Comparison of ENCODE assay signal across 23 mouse cellular contexts in genomic region chr17:46304184-46304583, GRCm38 (mm10). TPM values are rescaled to one million over a fixed set of nuclear protein-coding genes. Genes with fewer than 3 reads are reported as not detected.
A peak's percentile ranks its signal among the peaks of the same experiment; 100 is the strongest.
DNase-seq lines count a peak whose midpoint lies in the region; ATAC-seq and TF ChIP-seq lines count a peak whose summit lies in the region.
"Had no signal": no experiment of that assay in that cellular context is flagged by ENCODE, and none has a peak within 500 bp of the region (broad histone marks: within the 10 kb centered on the region; RNA-seq: fewer than 3 reads in every experiment).

No protein-coding gene starts in this region.

- no peak overlapping the region for H3K4me2 ChIP-seq in embryonic facial prominence, embryonic 13.5 days
- H3K4me2 ChIP-seq in stomach, postnatal 0 days (replicated peaks; ENCODE audit: low read depth), result no peak overlapping the region

- H3K27me3 ChIP-seq in embryonic facial prominence, embryonic 13.5 days, result peaks cover 12% of the 10 kb centered on the region
- peaks cover 20% of the 10 kb centered on the region for H3K27me3 ChIP-seq in embryonic facial prominence, embryonic 10.5 days (replicated peaks; ENCODE audit: low read depth, poor library complexity, severe bottlenecking)
- H3K27me3 ChIP-seq in stomach, postnatal 0 days (ENCODE audit: control insufficient read depth, insufficient read depth, low read length), result no peaks in the 10 kb centered on the region
- H3K27me3 ChIP-seq: CH12.LX, Patski had no signal

- ATAC-seq in embryonic facial prominence, embryonic 13.5 days (ENCODE audit: insufficient number of reproducible peaks, insufficient read depth, low FRiP score, low TSS enrichment, low read depth), result no peak
- ATAC-seq in stomach, postnatal 0 days (ENCODE audit: low FRiP score, low TSS enrichment), result no peak
- ATAC-seq in megakaryocyte progenitor cell, adult 5-6 weeks (replicated peaks; ENCODE audit: poor library complexity), result no peak
- ATAC-seq: activated CD4-positive, CD25-positive, alpha-beta regulatory T cell, adult 4 months; CD4-positive, CD25-positive, alpha-beta regulatory T cell, adult 4 months; Patski had no signal

- no peak overlapping the region for H3K4me3 ChIP-seq in embryonic facial prominence, embryonic 13.5 days
- no peak overlapping the region for H3K4me3 ChIP-seq in embryonic facial prominence, embryonic 10.5 days
- no peak overlapping the region for H3K4me3 ChIP-seq in stomach, postnatal 0 days (ENCODE audit: low read depth, low read length)

- H3K9ac ChIP-seq in embryonic facial prominence, embryonic 13.5 days, result 0 out of 2 replicates have a peak overlapping the region, but pooled peaks have one; percentile 3
- no peak overlapping the region for H3K9ac ChIP-seq in stomach, postnatal 0 days (ENCODE audit: low read length)

- intact Hi-C loops in heart, postnatal 10 days (cut with DNase I), result no loop called here

- H3K9me3 ChIP-seq in embryonic facial prominence, embryonic 13.5 days, result no peaks in the 10 kb centered on the region
- no peaks in the 10 kb centered on the region for H3K9me3 ChIP-seq in embryonic facial prominence, embryonic 10.5 days
- H3K9me3 ChIP-seq in stomach, postnatal 0 days (ENCODE audit: control insufficient read depth, low read length), result no peaks in the 10 kb centered on the region
- H3K9me3 ChIP-seq: G1E had no signal

- H3K27ac ChIP-seq in embryonic facial prominence, embryonic 13.5 days, result no peak overlapping the region
- no peak overlapping the region for H3K27ac ChIP-seq in embryonic facial prominence, embryonic 10.5 days (replicated peaks)
- H3K27ac ChIP-seq in stomach, postnatal 0 days (replicated peaks), result no peak overlapping the region

- no peak for TF ChIP-seq EP300 in stomach, postnatal 0 days (optimal IDR thresholded peaks at IDR 0.05)

- no peaks in the 10 kb centered on the region for H3K4me1 ChIP-seq in embryonic facial prominence, embryonic 13.5 days
- H3K4me1 ChIP-seq in embryonic facial prominence, embryonic 10.5 days, result peaks cover 14% of the 10 kb centered on the region
- H3K4me1 ChIP-seq in stomach, postnatal 0 days (replicated peaks; ENCODE audit: control insufficient read depth, insufficient read depth), result no peaks in the 10 kb centered on the region

- no peak for TF ChIP-seq CTCF in stomach, postnatal 0 days (IDR thresholded peaks at IDR 0.05; ENCODE audit: low read depth)

- peaks cover 31% of the 10 kb centered on the region for H3K36me3 ChIP-seq in embryonic facial prominence, embryonic 13.5 days
- H3K36me3 ChIP-seq in embryonic facial prominence, embryonic 10.5 days (replicated peaks), result peaks cover 7% of the 10 kb centered on the region; the same call in 1 of the 2 replicates
- H3K36me3 ChIP-seq in stomach, postnatal 0 days (ENCODE audit: control insufficient read depth, insufficient read depth, low read length), result no peaks in the 10 kb centered on the region

- DNase-seq in embryonic facial prominence, embryonic 10.5 days (ENCODE audit: low spot score), result no peak
- peak; percentile 84 for DNase-seq in heart, adult 11 months
- DNase-seq in heart, postnatal 10 days, result no peak
- DNase-seq in kidney, postnatal 10 days, result peak; percentile 3
- DNase-seq in kidney, postnatal 36 days, result no peak
- DNase-seq in stomach, postnatal 0 days (ENCODE audit: low spot score), result peak; percentile 12
- DNase-seq: adrenal gland, adult 2 months; adrenal gland, adult 8-10 months; adrenal gland, postnatal 10 days; adrenal gland, postnatal 14 days; adrenal gland, postnatal 25 days; adrenal gland, postnatal 36 days; B cell, adult 2 months; cerebellum, adult 11 months; cerebellum, adult 11-12 months had no signal

- WGBS in embryonic facial prominence, embryonic 13.5 days, result 89% methylated on average over 9 of the region's 9 CpGs
- 87% methylated on average over 9 of the region's 9 CpGs for WGBS in embryonic facial prominence, embryonic 10.5 days
- 89% methylated on average over 9 of the region's 9 CpGs for WGBS in stomach, postnatal 0 days

RNA-seq across cellular contexts. Expression of gene Dlk2, which starts 7.0 kb away (rescaled TPM):
- polyA plus RNA-seq in embryonic facial prominence, embryonic 13.5 days (2015; fragmentation: Nextera tagmentation; extraction: Ambion mirVana), result 7.8 and 8.6 TPM in 2 replicates
- 1.5 and 2.0 TPM in 2 replicates for polyA plus RNA-seq in embryonic facial prominence, embryonic 10.5 days (2016; fragmentation: Nextera tagmentation; extraction: Ambion mirVana)
- 1 to 10 TPM in 1 of 2 experiments, under 1 TPM in 1; 0.57 to 1.0 TPM for total RNA-seq in heart, postnatal 10 days (2021)
- 8.9 and 10.8 TPM in 2 replicates for polyA plus RNA-seq in stomach, postnatal 0 days (2015; fragmentation: Nextera tagmentation; extraction: Ambion mirVana)
- not detected in 2 replicates for total RNA-seq in megakaryocyte progenitor cell, adult 5-6 weeks (2015)
- total RNA-seq in megakaryocyte progenitor cell, adult 5-6 weeks (2017), result not detected in 2 replicates
- total RNA-seq: adrenal gland, postnatal 25 days; MEL had no signal
- polyA plus RNA-seq: activated CD4-positive, CD25-positive, alpha-beta regulatory T cell, adult 4 months; CD4-positive, CD25-positive, alpha-beta regulatory T cell, adult 4 months; G1E had no signal

RNA-seq across cellular contexts. Expression of gene Tjap1, which starts 21.4 kb away (rescaled TPM):
- 55.6 and 57.9 TPM in 2 replicates for polyA plus RNA-seq in embryonic facial prominence, embryonic 13.5 days (2015; fragmentation: Nextera tagmentation; extraction: Ambion mirVana)
- 60.2 and 62.6 TPM in 2 replicates for polyA plus RNA-seq in embryonic facial prominence, embryonic 10.5 days (2016; fragmentation: Nextera tagmentation; extraction: Ambion mirVana)
- total RNA-seq in heart, postnatal 10 days (2021), result 10 to 100 TPM; 54.0 to 56.3 TPM
- polyA plus RNA-seq in stomach, postnatal 0 days (2015; fragmentation: Nextera tagmentation; extraction: Ambion mirVana), result 13.5 and 17.7 TPM in 2 replicates
- total RNA-seq in megakaryocyte progenitor cell, adult 5-6 weeks (2015), result 6.4 and 7.0 TPM in 2 replicates
- total RNA-seq in megakaryocyte progenitor cell, adult 5-6 weeks (2017), result 8.0 and 12.9 TPM in 2 replicates

RNA-seq across cellular contexts. Expression of gene Abcc10, which starts 24.0 kb away (rescaled TPM):
- 6.1 and 6.3 TPM in 2 replicates for polyA plus RNA-seq in embryonic facial prominence, embryonic 13.5 days (2015; fragmentation: Nextera tagmentation; extraction: Ambion mirVana)
- polyA plus RNA-seq in embryonic facial prominence, embryonic 10.5 days (2016; fragmentation: Nextera tagmentation; extraction: Ambion mirVana), result 6.3 and 6.6 TPM in 2 replicates
- total RNA-seq in heart, postnatal 10 days (2021), result 1 to 10 TPM; 5.4 to 6.1 TPM
- 3.5 and 4.3 TPM in 2 replicates for polyA plus RNA-seq in stomach, postnatal 0 days (2015; fragmentation: Nextera tagmentation; extraction: Ambion mirVana)
- 0.93 and 1.2 TPM in 2 replicates for total RNA-seq in megakaryocyte progenitor cell, adult 5-6 weeks (2015)
- total RNA-seq in megakaryocyte progenitor cell, adult 5-6 weeks (2017), result 4.1 and 4.2 TPM in 2 replicates

RNA-seq across cellular contexts. Expression of gene Lrrc73, which starts 50.9 kb away (rescaled TPM):
- polyA plus RNA-seq in embryonic facial prominence, embryonic 13.5 days (2015; fragmentation: Nextera tagmentation; extraction: Ambion mirVana), result 1.4 and 1.9 TPM in 2 replicates
- 0.67 and 0.86 TPM in 2 replicates for polyA plus RNA-seq in embryonic facial prominence, embryonic 10.5 days (2016; fragmentation: Nextera tagmentation; extraction: Ambion mirVana)
- total RNA-seq in heart, postnatal 10 days (2021), result under 1 TPM; 0.38 to 0.40 TPM
- 0.73 and 0.79 TPM in 2 replicates for polyA plus RNA-seq in stomach, postnatal 0 days (2015; fragmentation: Nextera tagmentation; extraction: Ambion mirVana)
- total RNA-seq in megakaryocyte progenitor cell, adult 5-6 weeks (2015), result 0.32 and 0.42 TPM in 2 replicates
- total RNA-seq in megakaryocyte progenitor cell, adult 5-6 weeks (2017), result not detected in 2 replicates

RNA-seq across cellular contexts. Expression of gene Yipf3, which starts 56.3 kb away (rescaled TPM):
- 82.8 and 95.7 TPM in 2 replicates for polyA plus RNA-seq in embryonic facial prominence, embryonic 13.5 days (2015; fragmentation: Nextera tagmentation; extraction: Ambion mirVana)
- 66.6 and 70.6 TPM in 2 replicates for polyA plus RNA-seq in embryonic facial prominence, embryonic 10.5 days (2016; fragmentation: Nextera tagmentation; extraction: Ambion mirVana)
- 10 to 100 TPM; 69.3 to 75.1 TPM for total RNA-seq in heart, postnatal 10 days (2021)
- 119 and 125 TPM in 2 replicates for polyA plus RNA-seq in stomach, postnatal 0 days (2015; fragmentation: Nextera tagmentation; extraction: Ambion mirVana)
- total RNA-seq in megakaryocyte progenitor cell, adult 5-6 weeks (2015), result 31.0 and 35.9 TPM in 2 replicates
- total RNA-seq in megakaryocyte progenitor cell, adult 5-6 weeks (2017), result 28.2 and 30.8 TPM in 2 replicates

Comparison
In these comparisons a context has a peak if more than half of its experiments do, and no peak if none do; other contexts are left out.
1. DNase-seq: peak in heart, adult 11 months (single experiment), kidney, postnatal 10 days (single experiment) and stomach, postnatal 0 days (single experiment); none in embryonic facial prominence, embryonic 10.5 days (single experiment), heart, postnatal 10 days (0 of 2) and kidney, postnatal 36 days (0 of 2).